Comparison of ENCODE assay signal across 8 mouse cellular contexts in the genomic region with DNA sequence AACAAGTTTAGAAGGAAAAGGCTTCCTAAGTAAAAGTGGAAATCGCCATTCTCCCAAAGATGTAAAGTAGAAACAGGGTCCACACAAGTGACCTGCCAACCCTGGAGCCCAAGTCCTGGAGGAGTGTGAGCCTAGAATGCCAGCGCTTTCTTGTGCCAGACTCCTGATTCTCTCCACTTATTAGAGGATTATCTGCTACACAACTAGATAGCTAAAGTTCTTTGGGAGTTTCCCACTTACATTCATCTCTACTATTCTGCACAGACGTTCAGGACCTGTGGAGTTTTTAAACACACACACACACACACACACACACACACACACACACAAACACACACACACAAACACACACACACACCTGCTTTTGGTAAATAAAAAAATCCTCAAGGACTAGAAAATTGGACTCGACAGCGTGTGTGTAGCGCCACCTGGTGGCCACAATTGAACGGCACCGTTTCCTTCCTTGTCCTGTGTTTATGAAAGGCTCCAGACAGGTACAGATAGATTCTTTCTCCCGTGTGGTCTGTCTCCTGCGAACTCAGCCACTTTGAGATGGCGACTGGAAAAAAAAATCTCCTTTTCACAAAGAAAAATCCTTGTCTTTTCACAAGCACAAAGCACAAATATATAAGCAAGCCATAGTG. TPM values are rescaled to one million over a fixed set of nuclear protein-coding genes. Genes with fewer than 3 reads are reported as not detected.
DNase-seq lines count a peak whose midpoint lies in the region; ATAC-seq and TF ChIP-seq lines count a peak whose summit lies in the region.

No protein-coding gene starts in this region.

- WGBS in heart, postnatal 0 days: 14% methylated on average over 11 of the region's 11 CpGs
- 23% methylated on average over 11 of the region's 11 CpGs for WGBS in midbrain, embryonic 11.5 days

- no peak overlapping the region for H3K27ac ChIP-seq in heart, postnatal 0 days (ENCODE audit: low read depth)
- H3K27ac ChIP-seq in midbrain, embryonic 11.5 days (ENCODE audit: low read depth, low read length): no peak overlapping the region

- DNase-seq in G1E (ENCODE audit: low spot score): peak; percentile 31
- DNase-seq in adrenal gland, postnatal 25 days: peak; percentile 80
- peak; percentile 77 for DNase-seq in embryo, embryonic 9.5 days (ENCODE audit: extremely low spot score)
- peak; percentile 49 for DNase-seq in heart, postnatal 0 days (ENCODE audit: low spot score)
- peak; percentile 57 for DNase-seq in left cerebral cortex, adult 11 months (ENCODE audit: low spot score)
- DNase-seq in midbrain, embryonic 11.5 days (ENCODE audit: low spot score, missing footprints): peak; percentile 98
- peak; percentile 60 to 76 for DNase-seq in right cerebral cortex, postnatal 36 days (ENCODE audit: low spot score in 2 of 2)

- ATAC-seq in G1E (ENCODE audit: extremely low read depth, insufficient number of reproducible peaks, low FRiP score, poor library complexity, severe bottlenecking): no peak; the same call in 1 of the 2 replicates
- no peak for ATAC-seq in heart, postnatal 0 days (ENCODE audit: insufficient read depth, low read depth)
- ATAC-seq in midbrain, embryonic 11.5 days (ENCODE audit: low FRiP score): peak; percentile 48; the same call in 1 of the 2 replicates
- no peak for ATAC-seq in erythroblast, adult 5-6 weeks (replicated peaks; ENCODE audit: low FRiP score, poor library complexity, severe bottlenecking)

- H3K9me3 ChIP-seq in G1E (replicated peaks): no peaks in the 10 kb centered on the region
- no peaks in the 10 kb centered on the region for H3K9me3 ChIP-seq in heart, postnatal 0 days (replicated peaks; ENCODE audit: control insufficient read depth, low read length)
- H3K9me3 ChIP-seq in midbrain, embryonic 11.5 days (ENCODE audit: control insufficient read depth, low read length): no peaks in the 10 kb centered on the region

- no peaks in the 10 kb centered on the region for H3K36me3 ChIP-seq in G1E (replicated peaks)
- no peaks in the 10 kb centered on the region for H3K36me3 ChIP-seq in heart, postnatal 0 days (replicated peaks; ENCODE audit: control insufficient read depth, insufficient read depth, low read length)
- H3K36me3 ChIP-seq in midbrain, embryonic 11.5 days (ENCODE audit: control insufficient read depth, insufficient read depth, low read length): no peaks in the 10 kb centered on the region

- H3K4me3 ChIP-seq in G1E (ENCODE audit: low read depth, low read length): no peak overlapping the region
- no peak overlapping the region for H3K4me3 ChIP-seq in heart, postnatal 0 days (ENCODE audit: low read depth, low read length)
- H3K4me3 ChIP-seq in midbrain, embryonic 11.5 days (ENCODE audit: low read depth, low read length): no peak overlapping the region

- TF ChIP-seq EP300 in heart, postnatal 0 days (IDR thresholded peaks at IDR 0.05; ENCODE audit: low read depth): no peak

- H3K27me3 ChIP-seq in G1E (ENCODE audit: insufficient read depth, low read length): peaks cover 9% of the 10 kb centered on the region
- H3K27me3 ChIP-seq in heart, postnatal 0 days (ENCODE audit: control insufficient read depth, insufficient read depth, low read length): no peaks in the 10 kb centered on the region
- no peaks in the 10 kb centered on the region for H3K27me3 ChIP-seq in midbrain, embryonic 11.5 days (ENCODE audit: control insufficient read depth, insufficient read depth, low read length)

- H3K4me2 ChIP-seq in heart, postnatal 0 days (ENCODE audit: low read depth, low read length): no peak overlapping the region
- no peak overlapping the region for H3K4me2 ChIP-seq in midbrain, embryonic 11.5 days

- H3K9ac ChIP-seq in heart, postnatal 0 days (replicated peaks; ENCODE audit: low read depth, low read length): no peak overlapping the region
- no peak overlapping the region for H3K9ac ChIP-seq in midbrain, embryonic 11.5 days (ENCODE audit: low read length)

- H3K4me1 ChIP-seq in G1E (ENCODE audit: insufficient read depth, low read depth, low read length): no peaks in the 10 kb centered on the region
- H3K4me1 ChIP-seq in heart, postnatal 0 days (ENCODE audit: control insufficient read depth, insufficient read depth): no peaks in the 10 kb centered on the region
- no peaks in the 10 kb centered on the region for H3K4me1 ChIP-seq in midbrain, embryonic 11.5 days (ENCODE audit: control insufficient read depth, insufficient read depth, low read length)

- peak; percentile 69 for TF ChIP-seq CTCF in G1E (IDR thresholded peaks at IDR 0.05; ENCODE audit: low read depth, low read length)
- peak; percentile 95 for TF ChIP-seq CTCF in heart, postnatal 0 days (IDR thresholded peaks at IDR 0.05; ENCODE audit: low read depth)

RNA-seq across cellular contexts. Expression of gene Bcl2l14, which starts 6.7 kb away (rescaled TPM):
- total RNA-seq in G1E (2014; fragmentation: Nextera tagmentation): not detected in 2 replicates
- 0.71 TPM in 1 of 2 replicates, not detected in the other for total RNA-seq in G1E (2017)
- 0.09 TPM in 1 of 2 replicates, not detected in the other for polyA plus RNA-seq in G1E (2012)
- 0.24 TPM in 1 of 2 replicates, not detected in the other for total RNA-seq in adrenal gland, postnatal 25 days (2021)
- total RNA-seq in heart, postnatal 0 days (2014; rRNA removed; ENCODE audit: low replicate concordance): 0.69 TPM in 1 of 2 replicates, not detected in the other
- 0.22 TPM in 1 of 2 replicates, not detected in the other for polyA plus RNA-seq in heart, postnatal 0 days (2015; fragmentation: Nextera tagmentation; extraction: Ambion mirVana)
- not detected in 2 replicates for polyA plus RNA-seq in midbrain, embryonic 11.5 days (2014; fragmentation: Nextera tagmentation; extraction: Ambion mirVana)
- total RNA-seq in erythroblast, adult 5-6 weeks (2015; ENCODE audit: low replicate concordance): not detected in 2 replicates
- not detected in 2 replicates for total RNA-seq in erythroblast, adult 5-6 weeks (2017; ENCODE audit: low replicate concordance)

Comparison
In these comparisons a context has a peak if more than half of its experiments do, and no peak if none do; other contexts are left out.
1. DNase-seq: peak in every context shown above with its lines; median percentile 98 in midbrain, embryonic 11.5 days; 80 in adrenal gland, postnatal 25 days; 77 in embryo, embryonic 9.5 days; 68 in right cerebral cortex, postnatal 36 days; 57 in left cerebral cortex, adult 11 months; 49 in heart, postnatal 0 days; 31 in G1E.